Mouse (Mus musculus) thymus, adult 18-20 months (tissue): ENCODE results near the gene Dlst.

ENCODE experiments used
- DNase-seq, 2 experiments: peaks; one replicate each; pipeline ENCODE4 v3.0.0; 2022; ENCODE audit warnings: mixed read lengths in 2 of 2

Gene Dlst

DNA sequence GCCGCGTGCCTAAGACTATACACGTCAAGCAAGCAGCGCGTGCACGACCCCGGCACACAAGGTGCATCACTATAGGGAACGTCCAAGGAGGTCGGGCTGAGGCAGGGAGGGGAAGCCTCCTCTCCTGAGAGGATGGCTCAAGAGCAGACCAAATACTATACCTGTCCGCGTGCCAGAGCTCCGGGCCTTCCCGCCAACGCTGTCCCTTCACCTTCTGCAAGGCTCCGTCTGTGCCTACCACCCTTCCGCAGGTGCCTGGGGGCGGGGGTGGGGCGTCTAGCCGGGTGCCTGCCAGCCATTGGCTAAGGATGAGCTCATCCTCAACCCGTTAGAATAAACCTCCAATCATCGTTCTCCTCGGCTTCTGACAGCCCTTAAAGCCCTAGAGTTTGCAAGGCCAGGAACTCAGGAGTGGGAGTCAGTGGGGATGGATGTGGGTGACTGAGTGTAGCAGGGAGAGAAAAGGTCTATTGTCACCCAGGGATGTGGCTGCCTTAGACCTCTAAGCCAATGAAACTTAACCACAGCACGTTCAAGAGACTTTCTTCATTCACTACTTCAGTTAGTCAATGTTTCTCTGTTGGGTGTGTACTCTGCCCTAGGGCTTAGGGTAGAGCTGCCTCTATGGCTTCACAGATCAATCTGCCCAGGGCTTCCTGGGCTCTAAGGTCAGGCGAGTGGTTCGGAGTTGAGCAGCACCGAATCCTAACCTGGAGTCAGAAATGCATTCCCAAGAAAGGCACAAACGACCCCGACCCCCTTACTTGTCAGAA, 40.6 kb downstream of the Dlst start, which contains the start of gene Rps6kl1:
Rps6kl1 (minus strand) TSS at position 263 of the 773 bp plus-strand sequence.
- peak; percentile 57 to 66 for DNase-seq

DNA sequence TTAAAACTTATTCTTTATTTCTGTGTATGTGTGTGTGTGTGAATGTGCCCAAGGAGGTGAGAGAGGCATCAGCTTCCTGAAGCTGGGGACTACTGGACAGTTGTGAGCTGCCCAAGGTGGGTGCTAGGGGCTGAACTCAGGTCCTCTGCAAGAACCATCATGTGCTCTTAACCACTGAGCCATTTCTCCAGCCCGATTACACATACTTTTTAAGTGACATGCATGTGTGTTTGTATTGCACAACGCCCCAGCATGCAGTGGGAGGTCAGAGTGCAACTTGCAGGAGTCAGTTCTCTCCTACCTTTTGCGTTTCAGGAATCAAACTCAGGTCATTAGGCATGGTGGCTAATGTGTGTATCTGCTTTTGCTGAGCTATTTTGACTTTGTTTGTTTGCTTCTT, 42.4 kb downstream of the Dlst start:
- DNase-seq, result no peak

DNA sequence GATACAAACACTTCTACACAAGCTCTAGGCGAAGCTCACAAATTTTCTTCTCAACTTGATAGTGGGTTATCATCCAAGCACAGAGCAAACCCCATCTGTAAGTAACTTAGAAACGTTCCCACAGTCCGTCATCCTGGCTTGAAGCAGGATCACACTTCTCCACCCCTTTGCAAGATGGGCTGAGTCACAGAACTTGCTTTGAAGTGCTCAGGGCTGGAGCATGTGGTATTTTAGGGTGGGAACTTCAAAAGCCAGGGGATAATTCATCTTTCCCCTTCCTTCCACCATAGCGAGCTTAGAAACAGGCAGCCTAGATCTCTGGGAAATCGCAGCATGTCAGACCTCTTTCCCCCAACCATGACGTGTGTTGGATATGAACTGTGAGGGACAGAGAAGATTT, 45.7 kb downstream of the Dlst start:
- no peak for DNase-seq

DNA sequence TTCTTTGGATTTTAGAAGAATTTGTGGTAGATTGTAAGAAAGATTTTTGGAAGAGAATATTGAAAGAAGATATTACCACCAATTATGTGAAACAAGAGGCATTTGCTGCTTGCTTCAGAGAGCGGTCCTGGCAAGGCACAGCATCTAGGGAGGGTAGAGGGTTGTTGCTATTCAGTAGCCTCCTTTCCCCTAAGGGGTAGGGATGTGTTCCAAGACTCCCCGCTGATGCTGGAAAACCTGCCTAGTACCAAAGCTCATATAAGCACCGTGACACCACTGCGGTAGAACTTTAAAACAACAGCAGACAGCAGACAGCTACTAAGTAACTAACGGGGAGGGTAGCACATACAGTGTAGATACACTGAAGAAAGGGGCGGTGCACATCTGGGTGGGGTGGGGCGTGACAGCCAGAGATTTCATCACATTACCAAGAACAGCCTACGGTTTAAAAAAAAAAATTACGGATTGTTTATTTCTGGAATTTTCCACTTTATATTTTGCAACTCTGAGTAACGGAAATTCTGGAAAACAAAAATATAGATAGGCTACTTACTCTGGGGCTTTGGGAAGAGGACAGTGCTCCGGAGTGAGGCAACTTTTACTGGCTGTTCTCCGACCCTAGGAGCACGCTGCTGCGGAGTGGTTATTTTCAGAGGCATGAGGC, 47.3 kb downstream of the Dlst start:
- DNase-seq, result no peak

DNA sequence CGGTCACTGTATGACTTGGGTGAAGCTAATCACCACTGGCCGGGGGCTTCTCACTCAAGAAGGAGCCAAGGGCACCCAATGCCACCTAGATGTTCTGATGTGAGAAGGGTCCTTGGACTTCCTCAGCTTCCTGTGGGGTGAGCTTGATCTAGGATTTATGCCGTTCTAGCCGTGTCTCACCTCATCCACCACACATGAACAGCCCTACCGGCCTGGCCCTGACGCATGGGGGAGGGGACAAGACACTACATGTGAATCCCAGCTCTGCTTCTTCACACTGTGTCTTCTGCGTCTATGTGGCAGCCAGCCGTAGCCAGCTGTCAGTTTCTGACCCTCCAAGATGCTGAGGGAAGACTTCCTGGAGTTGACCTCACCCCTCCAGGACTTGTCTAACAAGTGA, 48.2 kb downstream of the Dlst start:
- DNase-seq, result no peak

DNA sequence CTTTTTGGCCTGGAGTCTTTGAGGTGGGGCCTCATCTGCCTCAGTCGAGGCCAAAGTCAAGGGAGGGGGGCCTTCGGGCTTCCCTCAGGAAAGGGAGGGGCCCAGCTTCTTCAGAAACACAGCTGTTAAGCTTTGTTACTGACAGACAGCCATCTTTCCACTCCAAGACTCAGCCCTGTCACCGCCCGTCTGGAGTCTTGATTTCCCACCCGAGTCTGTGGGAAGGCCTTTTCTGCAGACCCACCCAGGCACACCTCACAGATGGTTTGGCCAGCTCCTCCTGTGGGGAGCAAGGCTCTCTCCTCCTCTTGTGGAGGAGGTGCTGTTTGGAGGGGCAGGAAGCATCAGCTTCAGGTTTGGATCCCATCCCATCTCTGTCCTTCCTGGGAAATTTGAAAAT, 49.0 kb downstream of the Dlst start:
- DNase-seq, result no peak

DNA sequence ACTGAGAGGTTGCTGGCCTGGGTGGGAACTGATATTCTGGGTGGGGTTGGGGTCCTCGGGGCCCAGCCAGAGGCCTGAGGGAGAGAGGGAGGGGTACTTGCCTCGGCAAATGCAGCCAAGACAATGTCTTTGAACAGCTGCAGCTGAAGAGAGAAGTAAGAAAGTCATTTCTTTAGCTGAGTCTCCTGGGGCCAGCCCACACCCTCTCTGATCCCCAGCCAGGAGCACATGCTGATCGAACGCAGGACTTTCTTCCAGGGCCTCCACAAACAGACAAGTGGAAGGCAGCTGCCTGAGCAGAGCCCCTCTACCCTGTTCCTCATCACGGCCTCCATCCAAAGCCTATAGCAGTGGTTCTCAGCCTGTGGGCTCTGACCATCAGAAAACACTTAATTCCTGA, 54.4 kb downstream of the Dlst start:
- no peak for DNase-seq

DNA sequence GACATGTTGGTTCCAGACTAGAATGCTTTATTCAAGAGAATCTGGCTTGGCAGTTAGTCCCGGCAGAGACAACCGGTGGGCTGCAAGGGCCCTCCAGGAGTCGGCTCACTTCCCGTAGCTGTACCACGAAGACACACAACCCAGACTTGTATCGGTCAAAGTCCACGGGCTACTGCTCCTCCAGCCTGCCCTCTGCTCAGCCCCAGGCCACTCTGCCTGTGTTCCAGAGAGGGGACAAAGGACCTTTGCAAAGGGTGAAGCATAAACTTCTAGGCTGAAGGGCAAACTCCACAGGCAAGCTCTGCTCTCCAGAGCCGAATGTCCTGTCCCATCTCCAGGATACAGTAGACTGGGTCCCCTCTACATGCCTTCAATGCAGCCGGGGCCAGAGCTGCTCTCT, 56.0 kb downstream of the Dlst start:
- no peak for DNase-seq

DNA sequence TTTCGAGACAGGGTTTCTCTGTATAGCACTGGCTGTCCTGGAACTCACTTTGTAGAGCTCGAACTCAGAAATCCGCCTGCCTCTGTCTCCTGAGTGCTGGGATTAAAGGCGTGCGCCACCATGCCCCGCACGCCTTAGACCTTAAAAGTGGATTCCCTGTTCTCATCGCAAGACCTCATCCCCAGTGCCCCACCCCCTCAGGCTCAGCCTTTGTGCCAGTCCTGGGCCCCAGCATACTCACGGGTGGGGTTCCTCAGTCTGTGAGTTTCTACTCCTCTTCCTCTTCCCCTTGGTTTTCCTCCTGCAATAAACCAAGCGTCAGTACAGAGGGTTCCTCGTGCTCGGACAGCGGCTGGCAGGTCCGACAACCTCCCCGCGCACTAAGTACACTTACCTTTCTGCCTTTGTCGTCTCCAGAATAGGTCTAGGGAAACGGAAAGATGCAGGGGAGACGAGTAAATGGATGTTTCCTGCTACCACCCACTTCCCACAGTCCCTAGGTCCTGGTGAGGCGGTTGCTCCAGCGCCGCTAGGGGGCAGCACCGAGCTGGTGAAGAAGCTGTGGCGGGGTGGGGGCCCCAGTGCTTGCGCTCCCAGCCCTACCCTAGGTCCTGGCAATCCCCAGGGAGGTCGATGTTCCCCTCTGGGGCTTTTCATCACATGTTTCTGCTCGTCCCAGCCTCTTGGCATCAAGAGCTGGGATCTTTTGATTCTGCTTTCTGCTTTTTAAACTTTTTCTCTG, 58.7 kb downstream of the Dlst start:
- DNase-seq, result peak; percentile 69 to 73

DNA sequence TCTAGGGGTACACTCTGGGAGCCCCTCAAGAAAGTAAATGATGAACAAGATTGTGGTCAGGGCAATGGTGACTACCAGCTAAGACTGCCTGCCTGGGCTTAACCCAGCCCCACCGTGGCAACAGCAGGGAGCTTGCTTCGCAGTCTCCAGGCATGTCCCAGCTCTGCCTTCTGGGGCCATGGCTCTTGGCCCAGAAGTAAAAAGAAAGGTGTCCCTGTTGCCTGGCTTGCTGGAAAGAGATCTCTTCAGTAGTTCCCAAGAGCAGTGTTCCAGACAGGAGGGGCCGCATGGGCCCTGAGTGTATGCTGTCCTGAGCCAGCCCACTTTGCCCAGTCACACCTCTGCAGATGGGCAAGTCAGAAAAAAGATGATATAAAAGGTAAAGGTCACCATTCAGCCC, 59.2 kb downstream of the Dlst start:
- DNase-seq, result no peak

DNA sequence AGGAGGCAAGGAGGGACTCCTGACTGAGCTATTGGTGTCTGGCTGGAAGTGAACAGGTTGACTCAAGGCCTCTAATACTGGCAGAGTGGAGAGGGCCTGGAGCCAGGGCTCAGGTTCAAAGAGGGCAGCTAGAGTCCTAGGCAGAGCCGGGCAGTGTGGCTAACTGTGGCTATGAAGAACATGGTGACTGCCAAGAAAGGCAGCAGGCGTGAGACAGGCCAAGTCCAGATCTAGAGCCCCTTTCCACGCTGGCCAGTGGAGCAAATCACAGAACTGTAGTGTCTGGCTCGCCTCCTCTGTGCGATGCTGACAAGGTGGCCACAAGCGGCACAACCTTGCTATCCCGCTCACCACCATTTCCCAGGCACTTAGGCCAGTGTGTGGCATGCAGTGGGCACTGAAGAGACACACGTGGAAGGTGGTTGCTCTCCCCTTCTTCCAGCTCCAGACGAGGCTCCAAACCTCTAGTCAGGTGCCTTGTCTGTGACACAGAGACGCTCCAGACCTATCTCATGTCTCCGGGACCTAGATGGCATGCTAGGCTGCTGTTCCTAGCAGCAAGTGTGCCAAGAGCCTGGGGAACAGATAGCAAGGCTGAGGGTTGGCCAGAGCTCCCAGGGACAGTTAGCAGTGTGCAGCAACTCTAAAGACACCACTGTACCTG, 59.8 kb downstream of the Dlst start:
- no peak for DNase-seq

DNA sequence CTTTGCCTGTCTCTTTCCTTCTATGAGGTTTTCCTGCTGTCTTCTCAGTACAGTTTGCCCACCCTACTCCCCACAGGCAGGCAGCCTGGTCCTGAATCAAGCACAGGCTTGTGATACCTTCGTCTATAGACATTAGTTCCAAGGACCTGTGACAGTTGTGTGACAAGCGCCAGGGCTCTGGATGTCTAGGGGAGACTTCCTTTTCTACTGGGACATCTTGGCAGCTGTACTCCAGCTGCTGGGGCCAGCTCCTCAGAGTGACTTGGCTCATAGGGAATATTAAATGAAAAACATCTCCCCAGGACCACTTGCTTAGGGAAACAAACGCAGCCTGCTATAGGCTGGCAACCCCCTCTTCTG, 60.3 kb downstream of the Dlst start:
- DNase-seq, result no peak

DNA sequence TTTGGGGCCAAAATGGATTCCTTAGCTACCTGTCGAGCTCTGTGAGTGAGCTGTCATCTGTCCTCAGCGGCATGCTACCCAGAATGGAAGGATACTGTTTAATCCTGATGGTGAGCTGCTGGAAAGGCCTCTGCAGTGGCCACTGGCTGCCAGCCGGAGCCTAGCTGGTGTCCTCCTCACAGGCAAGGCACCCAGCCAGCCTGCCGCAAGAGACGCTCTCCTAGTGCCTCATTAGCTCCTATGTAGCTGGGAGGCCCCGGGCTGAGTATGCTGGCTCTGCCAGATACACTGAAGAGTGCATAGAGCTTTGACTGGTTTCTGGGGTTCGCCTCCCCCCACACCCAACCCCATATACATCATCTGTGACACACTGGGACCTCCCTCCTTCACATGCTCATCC, 63.4 kb downstream of the Dlst start:
- DNase-seq, result no peak

DNA sequence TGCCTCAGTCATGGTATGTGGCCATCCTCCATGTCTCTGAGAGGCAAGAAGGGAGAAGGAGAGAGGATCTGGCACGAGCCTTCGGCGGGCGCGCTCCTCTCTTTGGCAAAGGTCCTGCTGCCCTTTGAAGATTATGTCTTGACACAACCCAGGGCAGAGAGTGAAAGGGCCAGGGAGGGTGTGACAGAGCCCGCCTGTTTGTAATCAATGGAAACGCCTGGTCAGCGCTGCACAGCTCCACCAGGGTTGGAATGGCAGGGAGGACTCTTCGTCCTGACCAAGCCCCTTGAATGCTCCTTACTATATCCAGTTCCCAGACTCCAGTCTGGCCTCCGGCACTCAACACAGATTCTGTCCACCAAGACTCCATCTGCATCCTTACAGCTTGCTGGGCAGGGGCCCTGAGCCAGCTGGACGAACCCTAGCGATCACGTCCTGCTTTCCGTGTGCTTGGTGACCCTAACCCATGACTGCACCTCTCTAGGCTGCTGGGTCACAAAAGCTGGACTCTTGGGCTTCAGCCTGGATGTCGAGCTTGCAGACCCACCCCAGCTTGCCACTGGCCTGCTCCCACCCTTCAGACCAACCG, 64.5 kb downstream of the Dlst start:
- no peak for DNase-seq

DNA sequence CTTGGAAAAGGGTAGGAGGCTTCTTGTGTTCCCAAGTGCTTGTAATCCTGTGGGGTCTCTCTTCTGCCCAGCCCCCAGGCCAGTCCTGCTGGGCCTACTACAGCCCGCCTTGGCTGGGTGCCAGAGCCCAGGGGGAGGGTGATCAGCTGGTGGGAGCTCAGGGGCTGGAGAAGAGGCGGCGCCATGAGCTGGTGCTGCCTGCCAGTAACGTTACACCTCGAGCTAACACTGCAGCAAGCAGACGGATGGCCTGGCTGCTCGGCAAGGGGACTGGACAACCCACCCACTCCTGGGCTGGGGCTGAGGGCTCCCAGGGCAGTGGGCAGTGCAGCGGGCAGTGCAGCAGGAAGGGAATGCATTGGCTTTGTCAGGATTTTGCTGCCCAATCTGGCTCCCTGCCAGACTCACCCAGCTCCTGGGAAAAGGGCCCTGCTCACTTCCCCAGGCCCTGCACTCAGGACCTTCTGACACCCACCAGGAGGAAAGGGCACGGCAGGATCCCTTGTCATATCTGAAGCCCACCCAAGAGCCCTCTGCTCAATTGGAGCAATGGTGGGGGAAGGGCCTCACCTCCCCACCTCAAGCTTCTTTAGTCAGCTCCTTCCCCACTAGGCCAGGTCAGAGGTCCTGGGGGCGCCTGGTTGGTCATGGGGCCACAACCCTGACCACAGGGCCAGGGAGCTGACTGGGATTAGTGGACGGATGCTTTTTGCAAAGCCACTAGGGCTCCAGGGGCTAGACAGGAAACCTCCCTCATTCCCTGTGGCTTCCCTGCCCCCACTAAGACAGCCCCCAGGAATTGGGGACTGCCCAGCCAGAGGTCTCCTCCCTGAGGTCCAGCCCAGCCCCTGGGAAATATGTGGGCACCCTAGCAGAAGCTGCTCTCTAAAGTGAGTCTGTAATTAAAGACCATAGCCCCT, 65.6 kb downstream of the Dlst start:
- no peak for DNase-seq

DNA sequence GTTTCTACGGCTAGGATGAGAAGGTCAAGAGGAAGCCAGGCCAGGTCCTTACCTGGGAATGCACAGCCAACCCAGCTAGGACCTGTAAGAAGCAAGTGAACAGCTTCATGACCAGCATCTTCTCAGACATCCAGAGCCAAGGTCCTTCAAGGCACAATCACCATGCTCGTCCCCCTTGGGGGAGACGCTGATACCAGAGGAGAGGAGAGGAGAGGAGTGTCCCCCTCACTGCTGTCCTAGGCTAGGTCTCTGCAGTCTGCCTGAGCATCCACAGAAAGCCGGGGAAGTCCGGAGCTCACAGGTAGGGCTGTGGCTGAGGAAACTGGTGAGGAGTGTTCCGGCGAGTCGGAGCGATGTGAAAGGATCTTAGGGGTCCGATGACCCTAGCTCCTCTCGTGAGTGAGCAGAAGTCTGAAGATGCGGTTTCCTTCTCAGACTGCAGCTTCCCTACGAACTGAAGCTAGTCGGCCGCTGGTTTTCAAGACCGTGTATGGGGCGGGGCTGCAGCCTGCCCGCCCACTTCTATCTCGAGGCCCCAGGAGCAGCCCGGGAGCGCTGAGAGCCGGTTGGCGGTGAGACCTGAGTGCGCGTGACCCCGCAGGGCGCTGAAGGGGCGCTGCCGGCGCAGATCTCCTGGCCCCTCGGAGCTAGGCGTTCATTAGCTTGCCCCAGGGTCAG, 66.4 kb downstream of the Dlst start:
- DNase-seq, result peak in 1 of 2 experiments; percentile 41

DNA sequence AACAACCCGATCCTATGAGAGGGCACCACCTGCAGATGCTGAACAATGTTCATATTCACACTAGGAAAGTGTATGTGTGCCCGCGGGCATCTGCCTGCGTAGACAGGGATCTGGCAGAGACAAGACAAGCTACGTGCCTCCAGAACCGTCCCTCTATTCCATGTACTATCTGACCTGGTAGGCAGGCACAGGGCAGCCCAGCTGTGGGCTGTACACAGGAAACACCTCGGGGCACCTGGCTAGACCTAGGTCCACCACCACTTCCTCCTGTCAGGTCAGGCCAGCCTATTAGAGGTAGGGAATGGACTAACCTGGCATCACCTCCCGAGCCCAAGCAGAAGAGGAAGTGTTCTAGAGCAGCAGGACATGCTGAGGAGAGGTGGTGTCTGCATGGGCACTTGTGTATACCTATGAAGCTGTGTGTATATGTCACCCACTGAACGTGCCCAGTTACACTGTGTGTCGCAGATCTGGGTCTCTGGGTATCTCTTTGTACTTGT, 67.2 kb downstream of the Dlst start, which contains the start of gene Pgf:
Pgf (minus strand) TSS at position 51 of the 500 bp plus-strand sequence.
- no peak for DNase-seq

DNA sequence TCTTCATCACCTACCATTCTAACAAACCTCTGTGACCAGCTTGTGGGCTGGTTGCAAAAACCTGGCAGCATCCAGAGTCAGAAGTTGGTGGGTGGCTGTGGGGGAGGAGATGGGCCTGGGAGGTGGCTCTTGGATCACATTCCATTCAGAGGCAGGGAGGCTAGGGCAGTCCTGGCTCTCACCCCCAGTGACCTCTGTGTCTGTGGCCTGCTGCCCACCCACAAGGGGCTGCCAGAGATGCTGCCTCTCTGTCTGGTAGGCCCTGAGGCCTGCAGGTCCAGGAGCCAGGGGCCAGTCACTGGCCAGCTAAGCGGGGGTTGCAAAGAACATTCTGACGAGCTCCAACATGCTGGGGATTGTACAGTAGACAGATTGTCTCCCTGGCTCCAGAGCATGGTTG, 67.7 kb downstream of the Dlst start:
- DNase-seq, result no peak

DNA sequence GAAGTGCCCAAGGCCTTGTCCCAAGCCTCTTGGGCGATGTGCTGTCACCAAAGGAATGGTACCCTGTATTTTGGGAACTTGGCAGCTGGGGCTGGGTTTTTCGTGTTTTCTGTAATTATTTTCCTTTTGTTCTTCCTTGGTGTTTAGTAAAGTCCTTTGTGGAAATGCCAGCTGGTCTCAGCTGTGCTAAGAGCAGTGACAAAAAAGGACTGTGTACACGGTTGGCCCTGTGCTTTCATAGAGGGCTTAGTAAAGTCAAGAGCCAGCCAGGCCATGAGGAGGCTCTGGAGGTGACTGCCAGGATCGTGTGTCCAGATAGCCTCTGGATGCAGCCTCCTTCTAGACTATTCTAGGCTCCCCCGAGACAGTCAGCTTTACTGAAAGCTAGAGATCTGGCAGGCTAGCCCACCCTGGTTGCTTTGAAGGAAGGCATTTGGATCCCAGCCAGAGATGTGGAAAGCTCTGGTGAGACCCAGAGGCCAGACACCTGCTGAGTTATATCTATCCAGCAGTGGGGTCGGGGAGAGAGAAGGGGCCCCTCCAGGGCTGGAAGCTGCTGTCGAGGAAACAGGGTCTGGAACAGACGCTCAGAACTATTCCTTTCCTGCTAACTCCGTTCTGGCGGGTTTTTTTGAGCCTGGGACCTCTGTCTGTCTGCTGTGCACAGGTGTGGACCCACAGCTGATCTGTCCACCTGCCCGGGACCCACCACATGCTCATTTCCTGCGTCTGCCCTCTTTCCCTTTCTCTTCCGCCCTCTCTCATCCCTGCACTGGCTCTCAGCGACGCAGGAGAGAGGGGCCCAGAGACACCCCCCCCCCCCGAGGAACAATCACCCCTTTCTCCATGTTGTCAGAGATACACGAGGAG, 71.1 kb downstream of the Dlst start:
- DNase-seq, result no peak

DNA sequence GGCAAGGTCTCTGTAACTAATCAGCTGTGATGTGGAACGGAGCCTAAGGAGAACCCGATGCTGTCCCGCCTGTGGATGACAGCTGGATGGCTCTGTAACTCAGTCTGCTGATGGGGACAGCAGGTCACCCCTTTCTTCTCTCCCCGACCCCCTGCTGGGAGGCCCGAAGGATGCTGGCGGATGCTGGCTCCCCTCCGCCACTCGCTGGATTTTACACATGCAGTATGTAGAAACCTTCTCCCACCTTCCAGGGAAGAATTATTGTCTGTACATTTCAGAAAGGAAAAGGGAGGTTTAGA, 71.7 kb downstream of the Dlst start:
- no peak for DNase-seq
